Mouse (Mus musculus) intestine, embryonic 16.5 days (tissue): Measurements from ENCODE around the gene Pkd1. TPM values are rescaled to one million over a fixed set of nuclear protein-coding genes. Genes with fewer than 3 reads are reported as not detected.

Experiments
- ATAC-seq: fragments of 200-750 bp; cut with Nextera tagmentation; 2 replicates; pipeline ENCODE4 v1.8.0; 2017; ENCODE audit warnings: moderate TSS enrichment, moderate library complexity
- H3K27ac ChIP-seq: fragments of 300-500 bp; sonication (generic); 2 replicates; pipeline ENCODE4 v1.5.1; 2014; ENCODE audit warnings: mild to moderate bottlenecking, low read length
- H3K27me3 ChIP-seq: fragments of 300-500 bp; sonication (generic); replicated peaks from 2 replicates; pipeline ENCODE4 v1.6.1; 2014; ENCODE audit warnings: low read length, control low read depth, mixed read lengths; ENCODE audit not compliant: control insufficient read depth, insufficient read depth
- H3K36me3 ChIP-seq: fragments of 300-500 bp; sonication (generic); 2 replicates; pipeline ENCODE4 v1.6.1; 2014; ENCODE audit warnings: low read length, control low read depth; ENCODE audit not compliant: control insufficient read depth, insufficient read depth
- H3K4me1 ChIP-seq: fragments of 300-500 bp; sonication (generic); 2 replicates; pipeline ENCODE4 v1.6.1; 2014; ENCODE audit warnings: low read length, control low read depth, mixed read lengths; ENCODE audit not compliant: control insufficient read depth, insufficient read depth
- H3K4me2 ChIP-seq: fragments of 300-500 bp; sonication (generic); 2 replicates; pipeline ENCODE4 v1.6.1; 2014; ENCODE audit warnings: low read depth, low read length, control low read depth
- H3K4me3 ChIP-seq: fragments of 300-500 bp; sonication (generic); 2 replicates; pipeline ENCODE4 v1.5.1; 2014; ENCODE audit warnings: mild to moderate bottlenecking, low read length
- H3K9ac ChIP-seq: fragments of 300-500 bp; sonication (generic); 2 replicates; pipeline ENCODE4 v1.6.1; 2014; ENCODE audit warnings: low read depth, low read length
- H3K9me3 ChIP-seq: fragments of 300-500 bp; sonication (generic); 2 replicates; pipeline ENCODE4 v1.6.1; 2016; ENCODE audit warnings: low read length, control low read depth; ENCODE audit not compliant: control insufficient read depth
- WGBS: fragments of 180-500 bp; shearing (Covaris S2); extraction: QIAGEN DNeasy Blood & Tissue Kit; methylation state at CpG from one replicate; pipeline ENCODE4 v1.1.7; 2014; 5-methylcytosine and 5-hydroxymethylcytosine counted together
- microRNA-seq: library from miRNA; unstranded; fragments of <30 nt; microRNA quantifications from one replicate; pipeline ENCODE4, GENCODE M21; 2016
- polyA plus RNA-seq: library from polyadenylated mRNA; unstranded; fragments of >200 nt; fragmentation: Nextera tagmentation; extraction: Ambion mirVana; gene quantifications from 2 replicates; pipeline ENCODE4 v1.2.1, GENCODE M21; 2015

Gene Pkd1
- polyA plus RNA-seq, 1 experiment from 2014 or later: 13.5 TPM

DNA sequence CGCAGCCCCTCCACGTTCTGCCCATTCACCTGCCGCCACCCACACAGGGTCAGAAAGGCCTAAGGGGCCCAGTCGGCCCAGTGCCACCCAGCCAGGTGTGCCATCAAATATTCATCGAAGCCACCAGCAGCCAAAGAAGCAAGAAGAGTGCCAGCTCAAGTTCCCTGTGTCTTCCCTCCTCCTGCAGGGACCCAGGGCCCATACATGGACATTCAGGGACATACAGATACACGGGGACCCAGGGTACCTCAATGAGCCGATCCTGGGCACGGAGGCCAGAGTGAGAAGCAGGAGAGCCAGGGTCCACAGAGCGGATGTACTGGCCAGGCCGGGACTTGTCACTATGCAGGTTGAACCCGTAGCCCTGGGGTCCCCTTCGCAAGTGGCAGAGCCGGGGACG is 92.3 kb downstream of the Pkd1 start:
- no peak overlapping the region for H3K4me3 ChIP-seq
- ATAC-seq: no peak
- H3K27ac ChIP-seq: no peak overlapping the region
- 91% methylated on average over 14 of the region's 14 CpGs for WGBS
- no peaks in the 10 kb centered on the region for H3K36me3 ChIP-seq
- H3K9ac ChIP-seq: no peak overlapping the region
- H3K27me3 ChIP-seq: no peaks in the 10 kb centered on the region
- H3K9me3 ChIP-seq: no peaks in the 10 kb centered on the region
- H3K4me1 ChIP-seq: peaks cover 37% of the 10 kb centered on the region
- H3K4me2 ChIP-seq: no peak overlapping the region

DNA sequence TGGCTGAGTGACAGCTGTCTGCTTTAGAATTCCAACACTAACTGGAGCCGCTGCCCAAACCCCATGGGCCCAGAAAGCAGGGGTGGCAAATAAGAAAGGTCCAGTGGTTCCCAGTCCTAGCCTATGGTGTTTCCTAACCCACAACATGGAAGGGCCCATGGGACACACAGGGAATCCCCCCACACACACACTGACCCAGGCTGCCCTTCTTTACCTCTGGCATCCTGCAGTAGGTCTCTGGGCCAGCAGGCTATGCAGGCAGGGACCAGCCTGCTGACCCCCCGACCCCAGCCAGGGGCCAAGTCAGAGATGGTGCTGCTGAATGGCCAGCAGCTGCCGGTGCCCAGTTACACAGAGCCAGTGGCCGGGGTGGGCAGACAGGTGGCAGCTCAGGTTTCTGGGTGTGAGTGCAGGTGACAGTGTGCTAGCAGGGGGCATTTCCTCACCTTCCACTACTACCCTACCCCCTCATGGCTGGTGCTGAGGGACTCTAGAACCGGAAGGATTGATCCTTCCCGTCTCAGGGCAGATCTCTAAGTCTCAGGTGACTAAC is 93.2 kb downstream of the Pkd1 start:
- no peaks in the 10 kb centered on the region for H3K36me3 ChIP-seq
- H3K4me1 ChIP-seq: peaks cover 37% of the 10 kb centered on the region
- H3K4me3 ChIP-seq: no peak overlapping the region
- WGBS: 78% methylated on average over 6 of the region's 6 CpGs
- no peaks in the 10 kb centered on the region for H3K27me3 ChIP-seq
- no peaks in the 10 kb centered on the region for H3K9me3 ChIP-seq
- no peak overlapping the region for H3K27ac ChIP-seq
- ATAC-seq: no peak
- H3K4me2 ChIP-seq: no peak overlapping the region
- no peak overlapping the region for H3K9ac ChIP-seq

DNA sequence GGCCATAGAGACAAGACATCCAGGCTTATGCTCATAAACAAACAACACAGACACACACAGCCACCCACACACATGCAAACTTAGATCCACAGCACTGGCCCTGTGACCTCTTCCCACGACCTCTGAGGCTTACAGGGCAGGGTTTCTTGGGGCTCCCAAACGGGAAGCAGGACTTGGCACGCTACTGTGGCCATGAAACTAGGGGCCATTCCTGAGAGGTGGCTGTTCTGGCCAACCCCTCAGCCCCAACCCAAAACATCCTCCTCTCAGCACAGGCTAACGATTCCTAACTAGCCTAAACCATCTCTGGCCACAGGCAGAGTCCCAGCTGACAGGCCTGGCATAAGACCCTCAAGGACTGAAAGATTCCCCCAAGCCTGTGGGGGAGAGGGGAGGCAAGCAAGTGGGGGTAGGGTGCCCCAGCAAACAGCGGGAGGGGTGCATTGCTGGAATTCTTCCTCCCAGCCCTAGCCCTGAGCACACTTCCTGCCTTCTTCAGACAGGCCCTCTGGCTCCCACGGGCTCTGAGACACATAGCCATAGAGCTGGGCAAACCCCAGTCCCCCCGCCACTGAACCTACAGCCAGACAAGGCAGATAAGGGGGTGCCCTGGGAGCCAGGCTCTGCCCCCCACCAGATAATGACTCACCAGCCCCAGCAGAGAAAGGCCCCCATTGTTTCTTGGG is 94.5 kb downstream of the Pkd1 start:
- 33% methylated on average over 7 of the region's 7 CpGs for WGBS

DNA sequence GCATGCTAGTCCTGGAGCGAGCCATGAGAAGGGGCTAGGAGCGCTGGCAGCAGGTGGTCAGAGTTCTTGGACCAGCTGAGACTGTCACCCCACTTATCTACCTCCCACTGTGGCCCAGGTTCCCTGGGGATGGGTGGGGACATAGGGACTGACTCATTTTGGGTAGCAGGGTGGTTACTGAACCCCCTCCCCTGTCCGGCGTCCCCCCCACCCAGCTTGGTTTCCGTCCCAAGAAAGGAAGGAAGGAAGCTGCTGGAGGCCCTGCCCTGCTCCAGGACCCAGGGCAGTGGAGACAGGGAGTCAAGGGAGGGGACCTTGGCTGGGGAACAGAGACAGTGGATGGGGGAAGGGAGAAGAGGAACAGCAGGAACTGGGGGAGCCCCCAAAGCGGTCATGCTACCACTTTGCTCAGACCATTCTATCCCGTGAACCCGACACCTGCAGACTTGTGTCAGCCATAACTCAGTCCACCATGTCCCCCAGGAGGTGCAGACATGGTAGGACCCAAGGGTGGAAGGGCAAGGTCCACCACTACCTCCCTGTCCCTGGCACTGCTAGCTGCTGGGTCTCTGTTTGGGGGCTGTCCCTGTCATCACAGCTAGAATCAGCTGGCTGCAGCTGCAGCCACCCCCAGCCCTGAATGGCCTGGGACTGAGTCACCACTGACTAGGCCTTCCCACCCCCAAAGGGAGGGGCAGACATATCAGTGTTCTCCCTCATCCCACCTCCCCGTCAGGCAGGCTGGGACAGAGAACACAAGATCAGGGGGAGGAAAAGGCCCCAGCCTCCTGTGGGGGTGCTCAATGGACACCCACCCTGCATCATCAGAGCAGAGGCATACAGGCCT is 95.5 kb downstream of the Pkd1 start:
- ATAC-seq: peak; percentile 12; the same call in 1 of the 2 replicates
- peaks cover 40% of the 10 kb centered on the region for H3K4me1 ChIP-seq

More for the DNA sequence above, 94.5 kb downstream of the Pkd1 start:
- Histone ChIP-seq H3K9me3 (no peaks in the 10 kb centered on the region), H3K27me3 (no peaks in the 10 kb centered on the region), H3K27ac (peak overlapping the region; percentile 79), H3K36me3 (no peaks in the 10 kb centered on the region), H3K4me3 (no peak overlapping the region), H3K4me1 (peaks cover 42% of the 10 kb centered on the region), H3K4me2 (peak overlapping the region; percentile 29), H3K9ac (peak overlapping the region; percentile 43; the same call in 1 of the 2 replicates)
- ATAC-seq: peak; percentile 37; the same call in 1 of the 2 replicates

DNA sequence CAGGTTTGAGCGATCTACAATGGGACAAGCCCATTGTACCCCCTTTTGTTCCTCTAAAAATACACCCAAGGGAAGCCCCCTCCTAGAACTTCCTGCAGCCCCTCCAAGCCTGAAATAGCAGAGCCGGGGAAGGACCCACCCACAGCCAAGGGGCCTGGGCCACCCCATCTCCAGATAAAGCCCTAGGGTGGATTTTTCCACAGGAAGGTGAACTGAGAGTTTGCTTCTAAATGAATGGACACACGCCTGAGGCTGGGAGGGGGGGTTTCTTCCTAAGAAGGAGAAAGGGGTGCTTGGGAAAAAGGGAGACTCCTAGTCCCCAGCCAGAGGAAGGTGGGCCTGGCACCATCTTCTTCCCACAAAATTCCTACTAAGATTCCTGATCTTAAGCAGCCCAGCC is 96.3 kb downstream of the Pkd1 start:
- Histone ChIP-seq H3K27ac (peak overlapping the region; percentile 63), H3K4me1 (peaks cover 45% of the 10 kb centered on the region), H3K9ac (peak overlapping the region; percentile 33; the same call in 1 of the 2 replicates), H3K9me3 (no peaks in the 10 kb centered on the region), H3K36me3 (no peaks in the 10 kb centered on the region), H3K4me2 (no peak overlapping the region), H3K27me3 (no peaks in the 10 kb centered on the region), H3K4me3 (no peak overlapping the region)
- WGBS: 79% methylated on average over 3 of the region's 3 CpGs
- ATAC-seq: no peak

More for the DNA sequence above, 95.5 kb downstream of the Pkd1 start:
- Histone ChIP-seq H3K4me3 (no peak overlapping the region), H3K4me2 (peak overlapping the region; percentile 29), H3K9ac (peak overlapping the region; percentile 43), H3K27ac (peak overlapping the region; percentile 79), H3K9me3 (no peaks in the 10 kb centered on the region), H3K27me3 (no peaks in the 10 kb centered on the region), H3K36me3 (no peaks in the 10 kb centered on the region)
- WGBS: 74% methylated on average over 9 of the region's 9 CpGs

Small RNA genes within 50 kb of the gene (microRNA-seq; reads per million reads assigned to microRNA genes)
- gene Gm24589: not detected

Other genes with a start within 250 kb of the Pkd1 start
- gene Abca17, start 198.8 kb upstream of the Pkd1 start, polyA plus RNA-seq: not detected in 2 replicates
- gene Abca3, start 197.9 kb upstream of the Pkd1 start, polyA plus RNA-seq: 9.6 and 11.3 TPM in 2 replicates
- 233 and 248 TPM in 2 replicates for gene Rnps1, start 135.3 kb upstream of the Pkd1 start, polyA plus RNA-seq
- 159 and 161 TPM in 2 replicates for gene Eci1, start 123.2 kb upstream of the Pkd1 start, polyA plus RNA-seq
- gene Dnase1l2, start 106.7 kb upstream of the Pkd1 start, polyA plus RNA-seq: 1.5 and 1.8 TPM in 2 replicates
- 26.1 and 27.1 TPM in 2 replicates for gene E4f1, start 79.5 kb upstream of the Pkd1 start, polyA plus RNA-seq
- 83.8 and 87.1 TPM in 2 replicates for gene Pgp, start 79.4 kb upstream of the Pkd1 start, polyA plus RNA-seq
- gene Bricd5, start 76.0 kb upstream of the Pkd1 start, polyA plus RNA-seq: 0.34 and 0.40 TPM in 2 replicates
- gene Mlst8, start 70.8 kb upstream of the Pkd1 start, polyA plus RNA-seq: 25.1 and 26.0 TPM in 2 replicates
- 1.1 and 1.4 TPM in 2 replicates for gene Caskin1, start 61.2 kb upstream of the Pkd1 start, polyA plus RNA-seq
- gene Traf7, start 21.9 kb upstream of the Pkd1 start, polyA plus RNA-seq: 81.9 and 87.6 TPM in 2 replicates
- 5.2 and 6.6 TPM in 2 replicates for gene Rab26, start 15.6 kb upstream of the Pkd1 start, polyA plus RNA-seq
- gene Tsc2, start 82.8 kb downstream of the Pkd1 start, polyA plus RNA-seq: 38.5 and 41.8 TPM in 2 replicates
- gene Nthl1, start 82.8 kb downstream of the Pkd1 start, polyA plus RNA-seq: 17.2 and 18.1 TPM in 2 replicates
- gene Slc9a3r2, start 100.5 kb downstream of the Pkd1 start, polyA plus RNA-seq: 37.5 and 38.6 TPM in 2 replicates
- 0.29 TPM in 1 of 2 replicates, not detected in the other for gene Npw, start 108.6 kb downstream of the Pkd1 start, polyA plus RNA-seq
- 11.0 and 15.4 TPM in 2 replicates for gene Zfp598, start 119.9 kb downstream of the Pkd1 start, polyA plus RNA-seq
- 6.0 and 6.9 TPM in 2 replicates for gene Syngr3, start 140.1 kb downstream of the Pkd1 start, polyA plus RNA-seq
- 47.3 and 48.5 TPM in 2 replicates for gene Gfer, start 146.3 kb downstream of the Pkd1 start, polyA plus RNA-seq
- gene Noxo1, start 146.4 kb downstream of the Pkd1 start, polyA plus RNA-seq: 17.7 and 19.0 TPM in 2 replicates
- gene Tbl3, start 157.8 kb downstream of the Pkd1 start, polyA plus RNA-seq: 63.5 and 68.4 TPM in 2 replicates
- gene Rnf151, start 168.2 kb downstream of the Pkd1 start, polyA plus RNA-seq: 0.15 TPM in 1 of 2 replicates, not detected in the other
- 1,425 and 1,515 TPM in 2 replicates for gene Rps2, start 168.3 kb downstream of the Pkd1 start, polyA plus RNA-seq
- 376 and 382 TPM in 2 replicates for gene Ndufb10, start 174.6 kb downstream of the Pkd1 start, polyA plus RNA-seq
- gene Rpl3l, start 178.0 kb downstream of the Pkd1 start, polyA plus RNA-seq: not detected in 2 replicates
- gene Msrb1, start 186.8 kb downstream of the Pkd1 start, polyA plus RNA-seq: 28.8 and 32.8 TPM in 2 replicates
- 0.28 and 0.39 TPM in 2 replicates for gene Hs3st6, start 203.2 kb downstream of the Pkd1 start, polyA plus RNA-seq